Mouse (Mus musculus): ENCODE measurements around the gene Tmem131. TPM values are rescaled to one million over a fixed set of nuclear protein-coding genes. Genes with fewer than 3 reads are reported as not detected.
"Not testable (repeated sequence)": the region's sequence is repeated elsewhere in the genome, so short reads cannot be mapped to it uniquely, and the experiment has no call there.

The Tmem131 gene
- total and polyA plus RNA-seq, 3 experiments: 51.0 to 298 (median 98.2) TPM

DNA sequence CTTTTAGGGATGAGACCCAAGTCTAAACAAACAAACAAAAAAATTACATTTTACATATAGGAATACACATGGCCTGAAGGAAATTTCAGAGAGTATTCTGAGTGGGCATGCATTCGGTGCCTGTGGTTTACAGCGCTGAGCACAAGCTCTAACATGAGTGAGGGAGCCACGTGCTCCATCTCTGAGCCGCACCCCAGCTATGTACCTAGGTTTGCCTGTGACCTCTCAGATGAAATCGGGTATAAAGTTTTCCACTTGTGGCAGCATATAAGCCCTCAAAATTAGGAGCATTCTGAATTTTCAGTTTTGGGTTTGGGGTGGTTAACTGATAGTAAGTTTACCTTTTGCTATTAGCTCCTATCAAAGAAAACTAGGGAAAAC, 28.3 kb downstream of the Tmem131 start:
- ATAC-seq (ENCODE audit: extremely low read depth, insufficient number of reproducible peaks, low FRiP score, poor library complexity, severe bottlenecking) (no peak), DNase-seq (ENCODE audit: low spot score) (no peak)
- Histone ChIP-seq H3K4me1 (ENCODE audit: insufficient read depth, low read depth, low read length) (peaks cover 90% of the 10 kb centered on the region), H3K4me3 (ENCODE audit: low read depth, low read length) (no peak overlapping the region), H3K9me3 (replicated peaks) (no peaks in the 10 kb centered on the region), H3K27me3 (ENCODE audit: insufficient read depth, low read length) (no peaks in the 10 kb centered on the region), H3K36me3 (replicated peaks) (peaks cover 56% of the 10 kb centered on the region)
- TF ChIP-seq GATA2 (IDR thresholded peaks at IDR 0.05; ENCODE audit: borderline replicate concordance, low read depth, low read length): no peak
- TF ChIP-seq TAL1 (conservative IDR thresholded peaks at IDR 0.05; ENCODE audit: low read depth, low read length): no peak
- TF ChIP-seq CTCF (IDR thresholded peaks at IDR 0.05; ENCODE audit: low read depth, low read length): no peak
- no peak for TF ChIP-seq POLR2AphosphoS5 (IDR thresholded peaks at IDR 0.05; ENCODE audit: insufficient replicate concordance, low read depth, low read length)
- no peak for TF ChIP-seq GATA1 (IDR thresholded peaks at IDR 0.05; ENCODE audit: borderline replicate concordance, low read length)

DNA sequence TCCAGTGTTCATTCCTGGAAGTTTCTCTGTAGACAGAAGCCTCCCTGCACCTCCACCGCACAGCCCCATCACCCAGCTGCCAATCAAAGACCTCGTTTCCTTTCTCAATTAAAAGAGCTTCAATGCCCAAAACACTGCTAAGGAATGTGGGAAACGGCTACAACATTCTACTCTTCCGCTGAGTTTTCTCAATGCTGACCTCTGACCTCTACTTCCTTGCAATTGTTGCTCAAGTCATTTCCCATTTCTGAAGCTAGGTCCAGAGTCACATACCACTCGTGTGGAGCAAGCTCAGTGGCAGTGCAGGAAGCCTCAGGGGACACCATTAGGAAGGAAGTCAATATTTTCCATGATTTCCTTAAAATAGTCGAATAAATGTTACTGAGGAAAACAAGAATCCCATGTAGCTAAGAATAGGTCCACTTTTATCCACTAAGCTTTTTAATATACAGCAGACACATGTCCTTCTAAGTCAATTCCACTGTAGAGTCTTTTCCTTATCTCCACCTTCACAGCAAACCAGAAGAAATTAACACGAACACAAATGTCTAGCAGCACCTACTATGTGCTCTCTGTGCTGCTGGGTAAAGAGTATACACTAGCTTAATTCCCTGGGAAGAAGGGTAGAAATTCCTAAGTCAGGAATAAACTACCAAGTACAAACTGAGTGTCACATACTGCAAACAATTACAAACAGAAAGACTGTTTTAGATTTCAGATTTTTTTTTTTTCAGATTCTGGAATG, 28.8 kb downstream of the Tmem131 start:
- Histone ChIP-seq H3K9me3 (replicated peaks) (no peaks in the 10 kb centered on the region), H3K4me1 (ENCODE audit: insufficient read depth, low read depth, low read length) (peaks cover 91% of the 10 kb centered on the region), H3K36me3 (replicated peaks) (peaks cover 62% of the 10 kb centered on the region), H3K27me3 (ENCODE audit: insufficient read depth, low read length) (no peaks in the 10 kb centered on the region), H3K4me3 (ENCODE audit: low read depth, low read length) (peak overlapping the region; percentile 5; the same call in 1 of the 2 replicates)
- no peak for DNase-seq (ENCODE audit: low spot score)
- no peak for ATAC-seq (ENCODE audit: extremely low read depth, insufficient number of reproducible peaks, low FRiP score, poor library complexity, severe bottlenecking)
- TF ChIP-seq GATA2 (IDR thresholded peaks at IDR 0.05; ENCODE audit: borderline replicate concordance, low read depth, low read length) (no peak), CTCF (IDR thresholded peaks at IDR 0.05; ENCODE audit: low read depth, low read length) (no peak), GATA1 (IDR thresholded peaks at IDR 0.05; ENCODE audit: borderline replicate concordance, low read length) (no peak), TAL1 (conservative IDR thresholded peaks at IDR 0.05; ENCODE audit: low read depth, low read length) (no peak), POLR2AphosphoS5 (IDR thresholded peaks at IDR 0.05; ENCODE audit: insufficient replicate concordance, low read depth, low read length) (no peak)

DNA sequence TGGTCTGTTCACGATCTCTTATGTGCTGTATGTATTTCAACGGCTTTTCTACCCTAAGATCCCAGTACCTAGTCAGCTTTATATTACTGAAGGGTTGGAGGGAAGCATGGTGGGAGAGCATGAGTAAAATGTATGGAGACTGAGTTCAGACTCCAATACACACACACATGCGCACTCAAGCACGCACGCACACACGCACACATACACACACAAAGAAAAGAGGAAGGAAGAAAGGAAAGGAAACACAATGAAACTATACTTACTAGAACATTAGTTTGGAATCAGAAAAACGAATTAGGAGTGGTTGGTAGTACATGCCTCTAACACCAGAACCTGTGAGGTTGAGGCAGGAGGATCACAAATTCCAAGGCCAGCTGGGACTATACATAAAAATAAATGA, 29.7 kb downstream of the Tmem131 start:
- Histone ChIP-seq H3K36me3 (replicated peaks) (peaks cover 59% of the 10 kb centered on the region), H3K9me3 (replicated peaks) (no peaks in the 10 kb centered on the region), H3K4me1 (ENCODE audit: insufficient read depth, low read depth, low read length) (peaks cover 89% of the 10 kb centered on the region), H3K4me3 (ENCODE audit: low read depth, low read length) (no peak overlapping the region), H3K27me3 (ENCODE audit: insufficient read depth, low read length) (no peaks in the 10 kb centered on the region)
- ATAC-seq (ENCODE audit: extremely low read depth, insufficient number of reproducible peaks, low FRiP score, poor library complexity, severe bottlenecking) (0 out of 2 replicates have a peak, but pooled peaks have one; percentile 19), DNase-seq (ENCODE audit: low spot score) (no peak)
- TF ChIP-seq TAL1 (conservative IDR thresholded peaks at IDR 0.05; ENCODE audit: low read depth, low read length) (no peak), GATA2 (IDR thresholded peaks at IDR 0.05; ENCODE audit: borderline replicate concordance, low read depth, low read length) (no peak), CTCF (IDR thresholded peaks at IDR 0.05; ENCODE audit: low read depth, low read length) (no peak), POLR2AphosphoS5 (IDR thresholded peaks at IDR 0.05; ENCODE audit: insufficient replicate concordance, low read depth, low read length) (no peak), GATA1 (IDR thresholded peaks at IDR 0.05; ENCODE audit: borderline replicate concordance, low read length) (no peak)

DNA sequence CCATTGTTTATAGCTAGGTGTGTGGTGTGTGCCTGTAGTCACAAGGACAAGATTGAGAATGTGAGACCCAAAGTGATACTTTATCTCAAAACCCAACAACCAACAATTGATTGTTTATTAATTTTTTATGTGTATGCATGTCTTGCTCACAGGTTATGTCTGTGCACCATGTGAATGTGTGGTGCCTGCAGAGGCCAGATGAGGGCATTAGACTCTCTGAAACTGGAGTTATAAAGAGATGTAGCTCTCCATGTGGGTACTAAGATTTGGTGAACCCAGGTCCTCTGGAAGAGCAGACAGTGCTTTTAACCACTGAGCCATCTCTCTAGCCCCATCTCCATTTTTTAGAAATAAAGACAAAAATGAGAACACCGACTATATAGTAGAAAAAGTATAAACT, 31.2 kb downstream of the Tmem131 start:
- Histone ChIP-seq H3K4me1 (ENCODE audit: insufficient read depth, low read depth, low read length) (peaks cover 85% of the 10 kb centered on the region), H3K4me3 (ENCODE audit: low read depth, low read length) (no peak overlapping the region), H3K27me3 (ENCODE audit: insufficient read depth, low read length) (no peaks in the 10 kb centered on the region), H3K9me3 (replicated peaks) (no peaks in the 10 kb centered on the region), H3K36me3 (replicated peaks) (peaks cover 54% of the 10 kb centered on the region)
- TF ChIP-seq CTCF (IDR thresholded peaks at IDR 0.05; ENCODE audit: low read depth, low read length): no peak
- TF ChIP-seq GATA2 (IDR thresholded peaks at IDR 0.05; ENCODE audit: borderline replicate concordance, low read depth, low read length): no peak
- no peak for TF ChIP-seq TAL1 (conservative IDR thresholded peaks at IDR 0.05; ENCODE audit: low read depth, low read length)
- TF ChIP-seq GATA1 (IDR thresholded peaks at IDR 0.05; ENCODE audit: borderline replicate concordance, low read length): no peak
- no peak for TF ChIP-seq POLR2AphosphoS5 (IDR thresholded peaks at IDR 0.05; ENCODE audit: insufficient replicate concordance, low read depth, low read length)
- no peak for ATAC-seq (ENCODE audit: extremely low read depth, insufficient number of reproducible peaks, low FRiP score, poor library complexity, severe bottlenecking)
- DNase-seq (ENCODE audit: low spot score): no peak

DNA sequence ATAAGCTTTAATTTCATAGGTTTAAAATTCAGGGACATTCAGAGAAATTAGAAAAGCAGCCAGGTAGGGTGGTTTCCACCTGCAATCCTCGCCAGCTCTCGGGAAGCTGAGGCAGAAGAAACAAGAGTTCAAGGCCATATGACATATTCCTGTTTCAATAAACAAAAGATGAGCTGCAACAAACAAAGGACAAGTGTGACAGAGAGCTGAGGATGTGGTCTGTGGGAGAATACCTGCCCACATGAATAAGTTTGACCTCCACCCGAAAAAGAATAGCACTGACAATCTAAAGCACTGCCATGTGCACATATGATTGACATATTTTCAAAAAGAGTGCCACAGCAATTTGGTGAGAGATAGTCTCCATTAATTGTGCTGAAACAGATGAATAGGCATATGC, 31.9 kb downstream of the Tmem131 start:
- DNase-seq (ENCODE audit: low spot score) (no peak), ATAC-seq (ENCODE audit: extremely low read depth, insufficient number of reproducible peaks, low FRiP score, poor library complexity, severe bottlenecking) (no peak)
- peaks cover 83% of the 10 kb centered on the region for H3K4me1 ChIP-seq (ENCODE audit: insufficient read depth, low read depth, low read length)
- H3K4me3 ChIP-seq (ENCODE audit: low read depth, low read length): no peak overlapping the region
- TF ChIP-seq GATA2 (IDR thresholded peaks at IDR 0.05; ENCODE audit: borderline replicate concordance, low read depth, low read length) (no peak), TAL1 (conservative IDR thresholded peaks at IDR 0.05; ENCODE audit: low read depth, low read length) (no peak), CTCF (IDR thresholded peaks at IDR 0.05; ENCODE audit: low read depth, low read length) (no peak), GATA1 (IDR thresholded peaks at IDR 0.05; ENCODE audit: borderline replicate concordance, low read length) (no peak), POLR2AphosphoS5 (IDR thresholded peaks at IDR 0.05; ENCODE audit: insufficient replicate concordance, low read depth, low read length) (no peak)
- H3K9me3 ChIP-seq (replicated peaks): no peaks in the 10 kb centered on the region
- peaks cover 52% of the 10 kb centered on the region for H3K36me3 ChIP-seq (replicated peaks)
- H3K27me3 ChIP-seq (ENCODE audit: insufficient read depth, low read length): no peaks in the 10 kb centered on the region

DNA sequence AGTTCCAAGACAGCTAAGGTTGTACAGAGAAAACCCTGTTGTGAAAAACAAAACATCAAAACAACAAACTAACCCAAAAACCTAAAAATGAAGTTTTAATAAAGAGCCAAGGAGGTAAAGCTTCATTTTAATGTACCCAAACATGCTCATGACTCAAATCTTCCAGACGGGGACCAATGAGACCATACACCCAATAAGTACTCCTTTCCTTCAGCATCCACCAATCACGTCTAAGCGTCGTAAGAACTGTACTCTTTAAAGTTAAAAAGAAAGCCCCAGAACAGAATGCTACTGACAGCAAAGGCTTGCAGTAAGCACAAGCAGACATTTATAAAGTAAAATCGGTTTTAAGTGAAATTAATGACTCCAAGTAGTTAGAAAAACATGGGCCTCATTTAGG, 33.1 kb downstream of the Tmem131 start:
- Histone ChIP-seq H3K36me3 (replicated peaks) (peaks cover 49% of the 10 kb centered on the region), H3K4me1 (ENCODE audit: insufficient read depth, low read depth, low read length) (peaks cover 78% of the 10 kb centered on the region), H3K9me3 (replicated peaks) (no peaks in the 10 kb centered on the region), H3K4me3 (ENCODE audit: low read depth, low read length) (no peak overlapping the region), H3K27me3 (ENCODE audit: insufficient read depth, low read length) (no peaks in the 10 kb centered on the region)
- no peak for TF ChIP-seq CTCF (IDR thresholded peaks at IDR 0.05; ENCODE audit: low read depth, low read length)
- no peak for TF ChIP-seq GATA1 (IDR thresholded peaks at IDR 0.05; ENCODE audit: borderline replicate concordance, low read length)
- TF ChIP-seq POLR2AphosphoS5 (IDR thresholded peaks at IDR 0.05; ENCODE audit: insufficient replicate concordance, low read depth, low read length): no peak
- no peak for TF ChIP-seq TAL1 (conservative IDR thresholded peaks at IDR 0.05; ENCODE audit: low read depth, low read length)
- no peak for TF ChIP-seq GATA2 (IDR thresholded peaks at IDR 0.05; ENCODE audit: borderline replicate concordance, low read depth, low read length)
- no peak for ATAC-seq (ENCODE audit: extremely low read depth, insufficient number of reproducible peaks, low FRiP score, poor library complexity, severe bottlenecking)
- DNase-seq (ENCODE audit: low spot score): no peak

DNA sequence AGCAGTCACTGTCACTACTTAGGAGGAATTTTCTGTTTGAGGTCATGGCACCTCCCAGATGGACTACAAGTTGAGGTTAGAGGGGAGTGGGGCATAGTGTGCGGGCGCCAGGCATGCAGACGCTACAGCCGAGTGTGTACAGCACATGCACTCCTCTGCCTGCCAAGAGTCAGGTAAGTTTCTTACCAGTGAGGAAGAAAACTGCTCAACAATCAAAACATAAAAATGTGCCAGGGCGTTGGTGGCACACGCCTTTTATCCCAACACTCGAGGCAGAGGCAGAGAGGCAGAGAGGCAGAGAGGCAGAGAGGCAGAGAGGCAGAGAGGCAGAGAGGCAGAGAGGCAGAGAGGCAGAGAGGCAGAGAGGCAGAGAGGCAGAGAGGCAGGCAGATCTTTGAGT, 33.5 kb downstream of the Tmem131 start:
- Histone ChIP-seq H3K4me1 (ENCODE audit: insufficient read depth, low read depth, low read length) (peaks cover 78% of the 10 kb centered on the region), H3K36me3 (replicated peaks) (peaks cover 50% of the 10 kb centered on the region)

More for the DNA sequence above, 33.5 kb downstream of the Tmem131 start:
- not testable (repeated sequence) for DNase-seq (ENCODE audit: low spot score); H3K27me3 ChIP-seq (ENCODE audit: insufficient read depth, low read length); ATAC-seq (ENCODE audit: extremely low read depth, insufficient number of reproducible peaks, low FRiP score, poor library complexity, severe bottlenecking); H3K9me3 ChIP-seq (replicated peaks); H3K4me3 ChIP-seq (ENCODE audit: low read depth, low read length)

All from G1E (cell line).